Mouse (Mus musculus) E14TG2a.4 (cell line): ENCODE data around the gene Dbr1.

ENCODE experiments used
- H3K27me3 ChIP-seq: 2 replicates; pipeline ENCODE4 v1.6.1; 2014; ENCODE audit warnings: low read length, control low read depth; ENCODE audit not compliant: insufficient read depth
- H3K36me3 ChIP-seq: 2 replicates; pipeline ENCODE4 v1.6.1; 2014; ENCODE audit warnings: low read length, control low read depth; ENCODE audit not compliant: insufficient read depth
- H3K4me1 ChIP-seq: replicated peaks from 2 replicates; pipeline ENCODE4 v1.6.1; 2014; ENCODE audit warnings: low read depth, low read length, control low read depth
- H3K4me3 ChIP-seq: replicated peaks from 2 replicates; pipeline ENCODE4 v1.5.1; 2014; ENCODE audit warnings: mild to moderate bottlenecking, low read length
- H3K9me3 ChIP-seq: 2 replicates; pipeline ENCODE4 v1.6.1; 2014; ENCODE audit warnings: low read length, control low read depth
- CTCF ChIP-seq: conservative IDR thresholded peaks from 2 replicates; pipeline ENCODE4 v1.5.1; 2014; ENCODE audit warnings: low read length
- NANOG ChIP-seq: IDR thresholded peaks from 2 replicates; pipeline ENCODE4 v1.6.1; 2014; ENCODE audit warnings: borderline replicate concordance, low read length, mixed read lengths
- POU5F1 ChIP-seq: IDR thresholded peaks from 2 replicates; pipeline ENCODE4 v1.6.1; 2014; ENCODE audit warnings: low read length, borderline replicate concordance

Gene Dbr1

GRCm38 (mm10) chr9:99624117-99624516 lies 48.5 kb downstream of the Dbr1 start:
- H3K27me3 ChIP-seq, result peaks cover 23% of the 10 kb centered on the region
- TF ChIP-seq CTCF, result no peak
- no peak for TF ChIP-seq POU5F1
- TF ChIP-seq NANOG, result no peak
- H3K36me3 ChIP-seq, result no peaks in the 10 kb centered on the region
- H3K9me3 ChIP-seq, result no peaks in the 10 kb centered on the region
- peaks cover 7% of the 10 kb centered on the region for H3K4me1 ChIP-seq
- H3K4me3 ChIP-seq, result no peak overlapping the region

DNA sequence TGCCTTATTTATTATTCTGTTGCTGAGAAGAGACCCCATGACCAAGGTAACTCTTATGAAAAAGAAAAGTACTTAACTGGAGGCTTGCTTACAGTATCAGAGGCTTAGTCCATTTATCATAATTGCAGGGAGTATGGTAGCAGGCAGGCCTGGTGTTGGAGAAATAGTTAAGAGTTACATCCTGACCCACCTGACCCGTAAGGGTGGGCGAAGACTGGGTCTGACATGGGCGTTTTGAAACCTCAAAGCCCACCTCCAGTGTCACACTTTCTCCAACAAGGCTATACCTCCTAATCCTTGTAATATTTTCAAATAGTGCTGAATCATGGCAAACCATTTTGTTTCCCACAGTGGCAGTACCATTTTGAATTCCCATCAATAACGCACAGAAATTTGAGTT lies 53.0 kb downstream of the Dbr1 start:
- Histone ChIP-seq H3K4me1 (peaks cover 16% of the 10 kb centered on the region), H3K9me3 (no peaks in the 10 kb centered on the region), H3K27me3 (peaks cover 37% of the 10 kb centered on the region), H3K36me3 (no peaks in the 10 kb centered on the region), H3K4me3 (peak overlapping the region; percentile 79; the same call in 1 of the 2 replicates)
- TF ChIP-seq CTCF (no peak), NANOG (no peak), POU5F1 (no peak)

DNA sequence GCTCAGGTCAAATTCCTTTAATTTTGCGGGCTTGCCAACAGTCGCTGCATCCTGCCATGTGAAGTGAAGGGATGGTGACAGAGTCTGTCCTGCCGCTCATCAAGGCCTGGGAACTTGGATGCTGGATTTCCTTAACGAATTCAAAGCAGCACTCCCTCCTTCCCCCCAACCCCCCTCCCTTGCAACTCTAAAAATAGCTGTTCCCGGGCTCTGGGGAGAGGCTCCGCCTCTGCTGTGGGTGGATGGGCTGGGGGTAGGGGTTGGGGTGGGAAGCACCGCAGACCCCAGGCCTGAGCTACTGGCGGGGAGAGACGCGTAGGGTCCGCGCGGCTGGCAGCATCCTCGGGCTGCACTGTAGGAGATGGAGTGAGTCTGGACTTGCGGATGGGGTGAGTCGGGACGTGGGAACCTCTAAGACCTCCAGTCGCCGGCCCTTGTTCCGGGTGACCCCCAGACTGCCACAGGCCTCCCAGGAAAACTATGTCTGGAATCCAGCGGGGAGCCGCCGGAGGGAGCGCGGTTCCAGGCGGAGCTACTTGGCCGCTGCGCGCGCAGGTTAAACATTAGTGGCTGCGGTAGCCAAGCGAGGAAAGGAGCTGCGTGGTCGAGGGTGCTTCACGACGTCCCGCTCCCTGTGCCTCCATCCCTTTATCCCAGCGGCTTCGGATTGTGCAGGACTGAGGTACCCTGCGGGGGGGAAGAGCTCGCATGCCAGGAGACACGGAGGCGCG lies 53.8 kb downstream of the Dbr1 start, which contains the start of gene Dzip1l:
Gene Dzip1l (plus strand): TSS at position 216 of the 731 bp plus-strand sequence.
- H3K4me1 ChIP-seq, result peaks cover 16% of the 10 kb centered on the region

DNA sequence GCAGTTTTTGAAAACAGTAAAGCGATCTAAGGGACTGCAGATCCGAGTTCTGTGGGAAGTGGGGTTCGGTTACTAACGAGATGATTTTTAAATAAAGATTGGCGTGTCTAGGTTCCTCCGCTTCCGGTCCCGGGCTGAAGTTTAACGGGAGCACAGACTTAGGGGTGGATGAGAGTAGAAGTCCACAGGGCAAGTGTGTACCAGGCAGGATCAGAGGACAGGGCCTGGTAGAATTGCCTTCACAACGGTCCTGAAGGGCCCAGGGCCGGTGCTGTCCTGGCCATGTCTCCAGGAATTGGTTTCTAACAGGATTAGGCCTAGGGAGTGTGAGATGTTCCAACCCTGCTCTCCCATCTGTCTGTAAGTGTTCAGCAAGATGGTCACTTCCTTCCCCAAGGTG lies 54.5 kb downstream of the Dbr1 start:
- Histone ChIP-seq H3K27me3 (peaks cover 37% of the 10 kb centered on the region), H3K4me3 (peak overlapping the region; percentile 79), H3K9me3 (no peaks in the 10 kb centered on the region), H3K36me3 (no peaks in the 10 kb centered on the region), H3K4me1 (peaks cover 16% of the 10 kb centered on the region)
- no peak for TF ChIP-seq POU5F1
- no peak for TF ChIP-seq CTCF
- no peak for TF ChIP-seq NANOG

More for the DNA sequence above, 53.8 kb downstream of the Dbr1 start, which contains the start of gene Dzip1l:
- no peak for TF ChIP-seq NANOG
- TF ChIP-seq CTCF, result no peak
- no peak for TF ChIP-seq POU5F1
- Histone ChIP-seq H3K4me3 (peak within 1 kb of the TSS; percentile 79), H3K9me3 (no peaks in the 10 kb centered on the region), H3K27me3 (peaks cover 37% of the 10 kb centered on the region), H3K36me3 (no peaks in the 10 kb centered on the region)

DNA sequence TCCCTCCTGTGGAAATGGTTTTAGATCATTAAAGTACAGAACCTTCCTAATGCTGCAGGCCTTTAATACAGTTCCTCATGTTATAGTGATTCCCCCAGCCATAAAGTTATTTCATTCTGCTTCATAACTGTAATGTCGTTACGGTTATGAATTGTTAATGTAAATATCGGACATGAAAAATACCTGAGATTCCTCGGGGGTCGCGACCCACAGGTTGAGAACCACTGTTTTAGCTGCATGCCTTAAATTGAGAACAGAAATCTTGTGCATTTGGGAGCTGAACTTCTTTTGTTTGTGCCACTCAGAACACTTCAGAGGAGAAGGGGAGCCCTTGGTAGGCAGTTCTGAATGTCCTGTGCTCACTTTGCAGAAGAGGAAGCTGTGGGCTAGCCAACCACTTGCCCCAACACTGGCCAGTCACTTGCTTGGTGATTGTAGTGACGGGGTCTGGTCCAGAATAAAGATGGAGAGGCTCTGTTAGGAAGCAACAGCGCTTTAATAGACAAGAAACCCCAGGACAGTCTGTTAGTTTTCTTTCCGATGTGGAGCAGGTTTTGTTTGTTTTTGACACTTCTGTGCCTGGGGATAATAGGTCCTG lies 55.0 kb downstream of the Dbr1 start:
- no peaks in the 10 kb centered on the region for H3K36me3 ChIP-seq
- H3K27me3 ChIP-seq, result peaks cover 37% of the 10 kb centered on the region
- no peak for TF ChIP-seq NANOG
- no peak for TF ChIP-seq POU5F1
- TF ChIP-seq CTCF, result no peak
- no peaks in the 10 kb centered on the region for H3K9me3 ChIP-seq
- H3K4me3 ChIP-seq, result peak overlapping the region; percentile 79
- H3K4me1 ChIP-seq, result peaks cover 16% of the 10 kb centered on the region

- peaks cover 37% of the 10 kb centered on the region for H3K27me3 ChIP-seq
- no peaks in the 10 kb centered on the region for H3K9me3 ChIP-seq
- H3K4me3 ChIP-seq, result no peak overlapping the region
- no peaks in the 10 kb centered on the region for H3K36me3 ChIP-seq
- peaks cover 16% of the 10 kb centered on the region for H3K4me1 ChIP-seq
- TF ChIP-seq NANOG (no peak), POU5F1 (no peak), CTCF (no peak)
Observed at GRCm38 (mm10) chr9:99631781-99632180, 56.2 kb downstream of the Dbr1 start.

DNA sequence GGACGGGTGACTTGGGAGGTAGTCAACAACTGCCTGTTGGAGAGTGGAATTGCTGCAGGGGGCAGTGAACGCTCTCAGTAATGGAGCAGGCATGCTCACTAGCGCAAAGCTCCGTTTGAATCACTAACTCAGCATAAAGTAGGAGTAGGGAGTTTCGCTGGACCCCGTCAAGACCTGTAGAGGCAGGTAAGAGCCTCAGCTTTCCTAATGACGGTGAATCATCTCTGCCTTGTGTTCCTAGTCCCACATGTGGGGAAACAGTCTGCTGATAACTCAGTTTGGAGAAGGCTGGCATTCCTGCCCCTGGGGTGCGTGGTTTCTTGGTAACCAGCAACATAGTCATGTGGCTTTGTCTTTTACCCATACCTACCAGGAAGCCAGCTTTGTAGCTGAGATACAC lies 56.7 kb downstream of the Dbr1 start:
- peaks cover 20% of the 10 kb centered on the region for H3K4me1 ChIP-seq
- no peak for TF ChIP-seq CTCF
- no peak for TF ChIP-seq POU5F1
- no peak for TF ChIP-seq NANOG
- H3K9me3 ChIP-seq, result no peaks in the 10 kb centered on the region
- peaks cover 37% of the 10 kb centered on the region for H3K27me3 ChIP-seq
- H3K36me3 ChIP-seq, result no peaks in the 10 kb centered on the region
- no peak overlapping the region for H3K4me3 ChIP-seq
